Mouse (Mus musculus): Measurements from ENCODE around the gene Ipo13.

DNA sequence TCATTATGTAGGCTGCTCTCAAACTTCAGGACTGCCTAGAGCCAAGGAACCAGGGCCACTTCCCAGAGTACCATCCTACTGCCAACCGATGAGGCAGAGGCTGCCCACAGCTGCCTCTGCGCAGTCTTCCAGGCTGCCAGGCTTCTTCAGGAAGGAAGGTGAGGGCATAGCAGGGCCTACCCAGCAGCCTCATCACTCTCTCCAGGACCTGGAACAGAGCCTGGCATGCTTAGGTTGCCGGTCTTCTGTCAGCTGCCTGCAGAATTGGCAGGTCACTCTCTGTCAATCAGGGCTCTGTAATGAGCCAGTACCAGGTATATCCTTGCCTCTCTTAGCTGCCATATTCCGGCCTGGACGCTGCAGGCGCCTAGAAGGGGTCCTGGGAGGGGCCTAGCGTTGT, 64.6 kb downstream of the Ipo13 start:
- TF ChIP-seq CTCF (IDR thresholded peaks at IDR 0.05; ENCODE audit: borderline replicate concordance, control insufficient read depth, extremely low read depth, insufficient read depth, low read length, poor library complexity) (no peak), POLR2A (IDR thresholded peaks at IDR 0.05; ENCODE audit: control insufficient read depth, extremely low read depth, insufficient read depth, low read length, poor library complexity) (no peak)
